Mouse (Mus musculus): ENCODE data around the gene Duox1. TPM values are rescaled to one million over a fixed set of nuclear protein-coding genes. Genes with fewer than 3 reads are reported as not detected.
A peak's percentile ranks its signal among the peaks of the same experiment; 100 is the strongest.

Gene Duox1
- polyA plus RNA-seq, 1 experiment from 2014 or later: not detected

GRCm38 (mm10) chr2:122298096-122298499 lies 17.4 kb upstream of the Duox1 start, which contains the start of gene Duox2:
Duox2 (minus strand) TSS chr2:122298449.
- Histone ChIP-seq H3K36me3 (ENCODE audit: insufficient read depth) (no peaks in the 10 kb centered on the region), H3K27ac (ENCODE audit: low read depth) (no peak within 1 kb of the TSS), H3K9me3 (ENCODE audit: low read depth, low read length) (no peaks in the 10 kb centered on the region), H3K9ac (no peak within 1 kb of the TSS), H3K4me2 (peak within 1 kb of the TSS; percentile 52), H3K4me3 (ENCODE audit: low read depth, low read length) (peak within 1 kb of the TSS; percentile 27), H3K27me3 (ENCODE audit: insufficient read depth, low read length) (peaks cover 84% of the 10 kb centered on the region), H3K4me1 (ENCODE audit: insufficient read depth) (0 out of 2 replicates have a peak, but pooled peaks cover 6% of the 10 kb centered on the region)
- DNase-seq (peak; percentile 4), ATAC-seq (ENCODE audit: insufficient read depth) (no peak)
- no peak for TF ChIP-seq CTCF (IDR thresholded peaks at IDR 0.05; ENCODE audit: low read depth)
- 4% methylated on average over 13 of the region's 13 CpGs for WGBS

DNA sequence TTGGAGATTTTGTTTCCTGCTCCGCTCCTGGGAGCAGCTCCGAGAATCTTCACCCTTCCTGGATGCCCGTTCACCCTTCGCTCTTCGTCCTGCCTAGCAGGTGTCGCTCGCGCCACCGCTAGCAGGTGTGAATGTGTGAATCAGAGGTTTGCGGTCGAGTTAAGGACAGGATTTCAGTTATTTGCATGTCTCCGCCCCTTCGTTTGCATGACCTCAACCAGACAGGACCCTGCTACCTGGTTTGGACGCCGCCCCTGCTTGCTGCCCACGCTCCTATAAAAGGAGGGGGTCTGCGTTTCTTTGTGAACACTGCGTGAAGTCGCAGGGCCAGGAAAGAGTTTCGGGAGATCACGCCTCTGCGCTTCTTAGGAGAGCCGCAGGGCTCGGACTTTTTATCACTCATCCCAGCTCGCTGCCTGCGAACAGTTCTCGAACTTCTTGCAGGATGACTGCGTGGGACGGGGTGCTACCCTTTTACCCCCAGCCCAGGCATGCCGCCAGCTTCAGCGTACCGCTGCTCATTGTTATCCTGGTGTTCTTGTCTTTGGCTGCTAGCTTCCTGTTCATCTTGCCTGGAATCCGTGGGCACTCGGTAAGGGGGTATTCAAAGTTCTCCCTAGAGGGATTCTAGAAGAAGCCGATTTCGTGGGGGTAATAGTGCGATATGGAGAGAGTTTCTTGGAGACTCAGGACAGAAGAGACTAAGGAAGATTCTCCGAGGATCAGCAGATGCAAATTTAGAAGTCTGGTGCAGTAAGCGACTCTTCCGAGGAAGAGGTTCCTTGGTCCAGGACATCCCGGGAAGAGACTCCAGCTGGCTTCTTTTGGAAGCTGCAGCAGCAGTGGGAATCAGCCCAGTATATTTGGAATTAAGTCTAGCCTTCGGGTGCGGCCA lies 16.6 kb upstream of the Duox1 start, which contains the start of gene Duoxa2:
TSS of gene Duoxa2 (plus strand) at position 305 of the 895 bp plus-strand sequence.
- no peak for TF ChIP-seq CTCF (IDR thresholded peaks at IDR 0.05; ENCODE audit: low read depth)

GRCm38 (mm10) chr2:122299911-122300655 lies 15.4 kb upstream of the Duox1 start:
- WGBS: 14% methylated on average over 14 of the region's 14 CpGs
- 0 out of 2 replicates have a peak, but pooled peaks cover 6% of the 10 kb centered on the region for H3K4me1 ChIP-seq (ENCODE audit: insufficient read depth)
- H3K27ac ChIP-seq (ENCODE audit: low read depth): no peak overlapping the region
- no peak overlapping the region for H3K4me2 ChIP-seq
- DNase-seq (no peak), ATAC-seq (ENCODE audit: insufficient read depth) (no peak)
- H3K9ac ChIP-seq: no peak overlapping the region
- no peak for TF ChIP-seq CTCF (IDR thresholded peaks at IDR 0.05; ENCODE audit: low read depth)
- no peaks in the 10 kb centered on the region for H3K36me3 ChIP-seq (ENCODE audit: insufficient read depth)
- H3K4me3 ChIP-seq (ENCODE audit: low read depth, low read length): no peak overlapping the region
- peaks cover 72% of the 10 kb centered on the region for H3K27me3 ChIP-seq (ENCODE audit: insufficient read depth, low read length)
- no peaks in the 10 kb centered on the region for H3K9me3 ChIP-seq (ENCODE audit: low read depth, low read length)

More for the DNA sequence above, 16.6 kb upstream of the Duox1 start, which contains the start of gene Duoxa2:
- 0 out of 2 replicates have a peak, but pooled peaks cover 6% of the 10 kb centered on the region for H3K4me1 ChIP-seq (ENCODE audit: insufficient read depth)
- DNase-seq (peak; percentile 63), ATAC-seq (ENCODE audit: insufficient read depth) (no peak)
- peaks cover 82% of the 10 kb centered on the region for H3K27me3 ChIP-seq (ENCODE audit: insufficient read depth, low read length)
- no peaks in the 10 kb centered on the region for H3K9me3 ChIP-seq (ENCODE audit: low read depth, low read length)
- no peak within 1 kb of the TSS for H3K27ac ChIP-seq (ENCODE audit: low read depth)
- 1% methylated on average over 43 of the region's 43 CpGs for WGBS
- H3K4me2 ChIP-seq: peak within 1 kb of the TSS; percentile 52
- no peak within 1 kb of the TSS for H3K9ac ChIP-seq
- peak within 1 kb of the TSS; percentile 27 for H3K4me3 ChIP-seq (ENCODE audit: low read depth, low read length)
- H3K36me3 ChIP-seq (ENCODE audit: insufficient read depth): no peaks in the 10 kb centered on the region

DNA sequence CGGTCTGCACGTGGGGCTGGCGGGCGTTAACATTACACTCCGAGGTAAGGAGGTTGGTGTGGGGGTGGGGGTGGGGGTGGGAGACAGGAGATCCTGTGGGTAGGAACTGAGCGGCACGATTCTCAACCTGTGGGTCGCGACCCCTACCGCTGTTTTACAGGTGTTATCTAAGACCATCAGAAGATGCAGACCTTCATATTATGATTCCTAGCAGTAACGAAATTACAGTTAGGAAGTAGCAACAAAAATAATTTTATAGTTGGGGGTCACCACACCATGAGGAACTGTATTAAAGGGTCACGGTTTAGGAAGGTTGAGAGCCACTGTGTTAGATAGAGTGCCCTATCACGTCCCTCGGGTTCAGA lies 14.8 kb upstream of the Duox1 start:
- no peak for ATAC-seq (ENCODE audit: insufficient read depth)
- H3K9ac ChIP-seq: no peak overlapping the region
- DNase-seq: no peak
- 0 out of 2 replicates have a peak, but pooled peaks cover 6% of the 10 kb centered on the region for H3K4me1 ChIP-seq (ENCODE audit: insufficient read depth)
- 6% methylated on average over 14 of the region's 14 CpGs for WGBS
- H3K9me3 ChIP-seq (ENCODE audit: low read depth, low read length): no peaks in the 10 kb centered on the region
- H3K27ac ChIP-seq (ENCODE audit: low read depth): no peak overlapping the region
- H3K4me3 ChIP-seq (ENCODE audit: low read depth, low read length): 0 out of 2 replicates have a peak overlapping the region, but pooled peaks have one; percentile 34
- no peak overlapping the region for H3K4me2 ChIP-seq
- H3K27me3 ChIP-seq (ENCODE audit: insufficient read depth, low read length): peaks cover 66% of the 10 kb centered on the region
- TF ChIP-seq CTCF (IDR thresholded peaks at IDR 0.05; ENCODE audit: low read depth): no peak
- no peaks in the 10 kb centered on the region for H3K36me3 ChIP-seq (ENCODE audit: insufficient read depth)

DNA sequence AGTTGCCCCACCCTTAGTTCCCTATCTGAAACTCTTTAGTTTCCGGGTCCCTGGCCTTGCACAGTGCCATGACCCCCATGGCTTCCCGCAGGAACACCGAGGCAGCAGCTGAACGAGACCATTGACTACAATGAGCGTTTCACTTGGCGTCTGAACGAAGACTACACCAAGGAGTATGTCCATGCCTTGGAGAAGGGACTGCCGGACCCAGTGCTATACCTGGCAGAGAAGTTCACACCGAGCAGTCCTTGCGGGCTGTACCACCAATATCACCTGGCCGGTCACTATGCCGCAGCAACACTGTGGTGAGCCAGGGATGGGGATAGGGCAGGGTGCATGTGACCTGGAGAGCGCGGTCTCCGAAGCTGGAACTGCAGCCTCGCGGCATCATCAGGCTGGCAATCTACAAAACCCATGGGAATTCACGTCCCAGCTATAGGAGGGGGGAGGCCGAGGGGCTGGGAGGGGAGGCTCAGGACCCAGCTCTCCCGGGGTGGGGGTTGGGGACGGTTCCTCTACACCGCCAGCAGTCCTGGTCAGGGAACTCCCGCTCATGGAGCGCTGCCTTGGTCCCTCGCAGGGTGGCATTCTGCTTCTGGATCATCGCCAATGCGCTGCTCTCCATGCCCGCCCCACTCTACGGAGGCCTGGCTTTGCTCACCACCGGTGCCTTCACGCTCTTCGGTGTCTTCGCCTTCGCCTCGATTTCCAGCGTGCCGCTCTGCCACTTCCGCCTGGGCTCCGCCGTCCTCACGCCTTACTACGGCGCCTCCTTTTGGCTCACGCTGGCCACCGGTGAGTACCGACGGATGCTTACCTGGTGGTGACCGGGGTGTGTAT lies 14.2 kb upstream of the Duox1 start:
- WGBS: 2% methylated on average over 48 of the region's 48 CpGs
- Histone ChIP-seq H3K27ac (ENCODE audit: low read depth) (no peak overlapping the region), H3K36me3 (ENCODE audit: insufficient read depth) (no peaks in the 10 kb centered on the region), H3K9ac (no peak overlapping the region), H3K4me1 (ENCODE audit: insufficient read depth) (0 out of 2 replicates have a peak, but pooled peaks cover 6% of the 10 kb centered on the region), H3K27me3 (ENCODE audit: insufficient read depth, low read length) (peaks cover 60% of the 10 kb centered on the region), H3K4me2 (peak overlapping the region; percentile 61), H3K9me3 (ENCODE audit: low read depth, low read length) (no peaks in the 10 kb centered on the region), H3K4me3 (ENCODE audit: low read depth, low read length) (peak overlapping the region; percentile 34)
- TF ChIP-seq CTCF (IDR thresholded peaks at IDR 0.05; ENCODE audit: low read depth): no peak
- DNase-seq (peak; percentile 44), ATAC-seq (ENCODE audit: insufficient read depth) (0 out of 2 replicates have a peak, but pooled peaks have one; percentile 12)

DNA sequence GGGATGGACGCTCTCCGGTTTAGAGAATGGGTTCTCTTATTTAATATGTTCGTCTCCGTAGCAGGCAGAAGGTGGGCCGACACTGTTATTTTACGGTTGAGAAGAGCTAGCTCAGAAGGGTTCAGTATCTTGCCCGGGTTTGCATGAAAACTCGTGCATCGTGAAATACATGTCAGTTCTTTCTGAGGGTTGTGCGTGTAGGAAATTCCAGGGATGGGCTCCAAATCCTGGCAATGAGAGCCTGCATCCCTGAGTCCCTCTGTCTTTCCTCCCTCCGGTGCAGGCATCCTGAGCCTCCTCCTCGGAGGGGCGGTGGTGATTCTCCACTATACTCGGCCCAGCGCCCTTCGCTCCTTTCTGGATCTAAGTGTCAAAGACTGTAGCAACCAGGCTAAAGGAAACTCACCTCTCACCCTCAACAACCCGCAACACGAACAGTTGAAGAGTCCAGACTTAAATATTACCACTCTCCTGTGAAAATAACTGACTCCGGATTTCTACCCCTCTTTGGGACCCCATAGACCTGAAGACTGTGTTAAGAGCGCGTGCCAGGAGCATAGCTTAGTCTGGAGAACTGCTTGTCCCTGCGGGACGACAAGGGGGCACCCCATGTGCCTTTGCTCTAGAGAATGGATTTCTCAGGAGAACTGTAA lies 13.4 kb upstream of the Duox1 start:
- no peak for DNase-seq
- 9% methylated on average over 23 of the region's 23 CpGs for WGBS

More for the DNA sequence above, 13.4 kb upstream of the Duox1 start:
- H3K4me3 ChIP-seq (ENCODE audit: low read depth, low read length): peak overlapping the region; percentile 34
- ATAC-seq (ENCODE audit: insufficient read depth): no peak
- H3K36me3 ChIP-seq (ENCODE audit: insufficient read depth): no peaks in the 10 kb centered on the region
- H3K27me3 ChIP-seq (ENCODE audit: insufficient read depth, low read length): peaks cover 55% of the 10 kb centered on the region
- H3K4me1 ChIP-seq (ENCODE audit: insufficient read depth): 0 out of 2 replicates have a peak, but pooled peaks cover 6% of the 10 kb centered on the region
- no peak overlapping the region for H3K9ac ChIP-seq
- H3K27ac ChIP-seq (ENCODE audit: low read depth): no peak overlapping the region
- peak overlapping the region; percentile 61 for H3K4me2 ChIP-seq
- H3K9me3 ChIP-seq (ENCODE audit: low read depth, low read length): no peaks in the 10 kb centered on the region
- no peak for TF ChIP-seq CTCF (IDR thresholded peaks at IDR 0.05; ENCODE audit: low read depth)
